Mouse (Mus musculus) liver, embryonic 13.5 days (tissue): ENCODE results near the gene Ccdc177. TPM values are rescaled to one million over a fixed set of nuclear protein-coding genes. Genes with fewer than 3 reads are reported as not detected.

Experiments
- ATAC-seq: fragments of 200-750 bp; cut with Nextera tagmentation; 2 replicates; pipeline ENCODE4 v1.8.0; 2017; ENCODE audit warnings: low read depth, mild to moderate bottlenecking, moderate number of reproducible peaks, moderate library complexity
- DNase-seq: peaks from one replicate; pipeline ENCODE4 v3.0.0; 2022
- H3K27ac ChIP-seq: fragments of 300-500 bp; sonication (generic); 2 replicates; pipeline ENCODE4 v1.5.1; 2015; ENCODE audit warnings: moderate library complexity, mild to moderate bottlenecking, inconsistent platforms
- H3K27me3 ChIP-seq: fragments of 300-500 bp; sonication (generic); 2 replicates; pipeline ENCODE4 v1.6.1; 2015; ENCODE audit warnings: mild to moderate bottlenecking, inconsistent platforms
- H3K36me3 ChIP-seq: fragments of 300-500 bp; sonication (generic); 2 replicates; pipeline ENCODE4 v1.6.1; 2015; ENCODE audit warnings: mild to moderate bottlenecking, inconsistent platforms
- H3K4me1 ChIP-seq: fragments of 300-500 bp; sonication (generic); replicated peaks from 2 replicates; pipeline ENCODE4 v1.6.1; 2015; ENCODE audit warnings: inconsistent platforms
- H3K4me2 ChIP-seq: fragments of 300-500 bp; sonication (generic); 2 replicates; pipeline ENCODE4 v1.6.1; 2015; ENCODE audit warnings: inconsistent platforms, mild to moderate bottlenecking, moderate library complexity
- H3K4me3 ChIP-seq: fragments of 300-500 bp; sonication (generic); replicated peaks from 2 replicates; pipeline ENCODE4 v1.5.1; 2015; ENCODE audit warnings: mild to moderate bottlenecking, inconsistent platforms
- H3K9ac ChIP-seq: fragments of 300-500 bp; sonication (generic); 2 replicates; pipeline ENCODE4 v1.6.1; 2015; ENCODE audit warnings: mild to moderate bottlenecking, inconsistent platforms
- H3K9me3 ChIP-seq: fragments of 300-500 bp; sonication (generic); replicated peaks from 2 replicates; pipeline ENCODE4 v1.6.1; 2016; ENCODE audit warnings: inconsistent platforms
- WGBS: fragments of 180-500 bp; shearing (Covaris S2); methylation state at CpG from one replicate; pipeline ENCODE4 v1.1.7; 2015; ENCODE audit not compliant: insufficient replicate concordance; 5-methylcytosine and 5-hydroxymethylcytosine counted together
- polyA plus RNA-seq: library from polyadenylated mRNA; unstranded; fragments of >200 nt; fragmentation: Nextera tagmentation; extraction: Ambion mirVana; gene quantifications from 2 replicates; pipeline ENCODE4 v1.2.1, GENCODE M21; 2015

Ccdc177 gene
- polyA plus RNA-seq, result not detected in 2 replicates

DNA sequence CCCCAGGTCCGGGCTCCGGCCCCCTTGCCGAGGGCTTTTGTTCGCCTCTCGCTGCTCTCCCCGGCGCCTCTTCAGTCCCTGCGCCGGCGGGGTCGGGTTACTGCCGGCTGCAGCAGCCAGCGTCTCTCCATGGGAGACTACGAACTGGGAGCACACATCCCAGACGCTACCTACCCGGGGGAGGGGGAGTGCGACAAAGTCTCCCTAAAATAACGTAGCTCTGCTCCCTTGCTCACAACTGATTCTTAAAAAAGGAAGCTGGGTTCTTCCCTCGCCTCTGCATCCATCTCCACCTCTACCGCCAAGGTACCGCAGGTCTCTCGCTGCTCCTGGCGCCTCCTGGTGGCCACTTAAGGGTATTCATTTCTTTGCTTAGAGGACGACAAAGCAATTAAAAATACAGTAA lies at the start of gene Ccdc177:
Gene Ccdc177, minus strand, starts transcription at position 292 of the 406 bp plus-strand sequence.
- no peak for ATAC-seq
- H3K36me3 ChIP-seq, result no peaks in the 10 kb centered on the region
- peaks cover 81% of the 10 kb centered on the region for H3K27me3 ChIP-seq
- WGBS, result under 1% methylated on average over 24 of the region's 24 CpGs
- H3K4me3 ChIP-seq, result peak within 1 kb of the TSS; percentile 30
- H3K4me1 ChIP-seq, result peaks cover 32% of the 10 kb centered on the region
- H3K9me3 ChIP-seq, result no peaks in the 10 kb centered on the region
- no peak within 1 kb of the TSS for H3K27ac ChIP-seq
- DNase-seq, result peak; percentile 52
- peak within 1 kb of the TSS; percentile 45 for H3K4me2 ChIP-seq
- no peak within 1 kb of the TSS for H3K9ac ChIP-seq

DNA sequence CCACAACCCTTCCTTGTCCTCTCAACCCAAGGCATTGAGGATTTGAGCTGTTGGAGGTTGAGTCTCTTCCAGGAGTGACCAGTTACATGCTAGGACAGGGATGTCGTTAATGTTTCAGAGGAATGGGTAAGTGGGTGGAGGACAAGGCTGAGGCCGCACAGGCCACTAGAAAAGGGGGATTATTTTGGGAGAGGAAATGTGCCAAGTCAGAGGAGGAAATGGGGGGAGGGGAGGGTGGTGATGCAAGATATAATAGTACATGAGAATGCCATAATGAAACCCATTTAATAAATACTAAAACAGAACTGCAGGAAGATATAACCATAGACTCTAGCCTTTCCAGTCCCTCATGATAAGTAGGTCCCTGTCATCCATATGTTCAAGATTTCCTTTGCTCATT lies 49.5 kb upstream of the Ccdc177 start:
- H3K27ac ChIP-seq, result no peak overlapping the region
- no peak for ATAC-seq
- H3K9ac ChIP-seq, result no peak overlapping the region
- no peak overlapping the region for H3K4me3 ChIP-seq
- H3K4me2 ChIP-seq, result no peak overlapping the region
- no peak for DNase-seq
- no peaks in the 10 kb centered on the region for H3K36me3 ChIP-seq
- no peaks in the 10 kb centered on the region for H3K27me3 ChIP-seq
- 33% methylated on average over 2 of the region's 2 CpGs for WGBS
- no peaks in the 10 kb centered on the region for H3K9me3 ChIP-seq
- H3K4me1 ChIP-seq, result peaks cover 88% of the 10 kb centered on the region

DNA sequence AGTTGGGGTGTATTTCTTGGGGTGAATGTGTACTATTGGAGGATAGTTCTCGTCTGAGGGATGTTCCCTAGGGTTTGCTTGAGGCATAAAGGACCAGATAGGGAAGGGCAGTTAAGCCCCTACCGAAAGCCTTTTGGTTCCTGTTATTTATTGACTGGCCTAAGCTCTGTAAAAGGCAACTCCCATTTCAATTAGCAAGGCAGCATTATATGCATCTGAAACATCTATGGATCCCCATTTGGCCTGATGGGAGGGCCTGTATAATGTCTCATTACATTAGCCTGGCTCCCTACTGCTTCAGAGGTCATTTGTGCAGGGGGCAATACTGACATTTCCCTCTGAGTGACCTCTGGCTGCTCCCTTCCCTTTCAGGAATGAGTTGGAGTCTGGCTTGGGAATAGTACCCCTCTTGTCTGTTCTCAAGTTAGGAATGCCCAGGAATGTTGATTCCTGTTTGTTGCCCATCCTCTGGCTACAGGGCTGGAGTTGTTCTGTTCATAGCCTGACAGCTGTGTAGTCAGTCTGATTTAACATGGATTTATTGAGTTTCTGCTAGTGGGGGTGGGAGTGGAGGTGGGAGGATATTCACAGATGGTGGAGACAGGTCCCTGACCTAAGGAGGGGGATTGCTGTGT lies 47.1 kb upstream of the Ccdc177 start:
- H3K4me1 ChIP-seq, result peaks cover 87% of the 10 kb centered on the region
- WGBS, result 67% methylated on average over 2 of the region's 2 CpGs
- no peak overlapping the region for H3K27ac ChIP-seq
- no peak overlapping the region for H3K9ac ChIP-seq
- H3K9me3 ChIP-seq, result no peaks in the 10 kb centered on the region
- DNase-seq (no peak), ATAC-seq (no peak)
- H3K4me2 ChIP-seq, result no peak overlapping the region
- H3K36me3 ChIP-seq, result no peaks in the 10 kb centered on the region
- H3K4me3 ChIP-seq, result no peak overlapping the region
- H3K27me3 ChIP-seq, result no peaks in the 10 kb centered on the region

DNA sequence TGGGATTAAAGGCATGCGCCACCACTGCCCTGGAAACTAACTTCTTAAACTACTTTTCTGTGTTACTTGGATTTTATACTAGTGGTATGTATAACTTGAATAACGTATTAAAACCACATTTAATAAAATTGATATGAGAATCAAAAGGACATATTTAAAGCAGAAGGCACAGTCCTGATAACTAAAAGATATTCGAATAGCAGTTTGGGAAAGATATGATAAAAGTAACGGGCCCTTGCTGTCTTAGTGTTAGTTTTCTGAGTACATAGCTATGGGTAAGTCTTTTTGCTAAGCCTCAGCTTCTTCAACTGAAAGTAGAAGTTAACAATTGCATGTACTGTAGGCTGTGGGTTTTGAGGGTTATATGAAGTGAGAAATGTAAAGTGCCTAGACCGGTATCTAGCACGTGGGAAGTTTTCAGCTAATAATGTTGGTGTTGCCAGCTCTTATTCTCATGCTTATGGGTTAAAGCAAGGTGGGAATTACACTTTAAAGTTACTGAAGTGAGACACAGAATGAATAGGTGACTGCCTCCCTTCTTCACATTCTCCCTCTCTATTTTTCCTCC lies 44.5 kb upstream of the Ccdc177 start:
- WGBS, result 44% methylated on average over 6 of the region's 6 CpGs
- ATAC-seq (0 out of 2 replicates have a peak, but pooled peaks have one; percentile 30), DNase-seq (no peak)
- no peaks in the 10 kb centered on the region; the same call in 1 of the 2 replicates for H3K36me3 ChIP-seq
- H3K27me3 ChIP-seq, result no peaks in the 10 kb centered on the region
- H3K4me1 ChIP-seq, result peaks cover 75% of the 10 kb centered on the region
- H3K4me2 ChIP-seq, result no peak overlapping the region
- H3K4me3 ChIP-seq, result no peak overlapping the region
- H3K9ac ChIP-seq, result no peak overlapping the region
- no peaks in the 10 kb centered on the region for H3K9me3 ChIP-seq
- peak overlapping the region; percentile 25; the same call in 1 of the 2 replicates for H3K27ac ChIP-seq

DNA sequence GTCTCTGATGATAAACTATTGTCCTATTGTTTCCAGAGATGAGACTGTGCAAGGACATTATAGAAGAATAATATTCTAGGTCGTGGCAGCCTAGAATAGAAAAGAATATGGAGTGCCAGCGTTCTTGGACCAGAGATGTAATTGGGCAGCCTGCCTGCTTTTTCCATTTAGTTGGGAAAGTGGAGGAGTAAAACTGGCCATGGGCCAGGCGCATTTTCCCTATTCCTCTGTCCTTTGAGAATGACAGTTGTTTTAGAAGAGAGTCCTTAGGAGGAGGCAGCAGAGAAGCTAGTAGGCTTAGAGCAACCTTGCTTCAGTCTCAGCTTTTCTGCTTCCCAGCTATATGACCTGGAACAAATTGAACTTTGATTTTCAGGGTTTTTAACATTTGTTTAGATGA lies 43.4 kb upstream of the Ccdc177 start:
- DNase-seq (no peak), ATAC-seq (no peak)
- Histone ChIP-seq H3K4me1 (peaks cover 72% of the 10 kb centered on the region), H3K4me3 (no peak overlapping the region), H3K27ac (0 out of 2 replicates have a peak overlapping the region, but pooled peaks have one; percentile 1), H3K9me3 (no peaks in the 10 kb centered on the region), H3K4me2 (no peak overlapping the region), H3K27me3 (no peaks in the 10 kb centered on the region), H3K9ac (no peak overlapping the region), H3K36me3 (no peaks in the 10 kb centered on the region; the same call in 1 of the 2 replicates)
- WGBS, result 64% methylated on average over 3 of the region's 3 CpGs

DNA sequence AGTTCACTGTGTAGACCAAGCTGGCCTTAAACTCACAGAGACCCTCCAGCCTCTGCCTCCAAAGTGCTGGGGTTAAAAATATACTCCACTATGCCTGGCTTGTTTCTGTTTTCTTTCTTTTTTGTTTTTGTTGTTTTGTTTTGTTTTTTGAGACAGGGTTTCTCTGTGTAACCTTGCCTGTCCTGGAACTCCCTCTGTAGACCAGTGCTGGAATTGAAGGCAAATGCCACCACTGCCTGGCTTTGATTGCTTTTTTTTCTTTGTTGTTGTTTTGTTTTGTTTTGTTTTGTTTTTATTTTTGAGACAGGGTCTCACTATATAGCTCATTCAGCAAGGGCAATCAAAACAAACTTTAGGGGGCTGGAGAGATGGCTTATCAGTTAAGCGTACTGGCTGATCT lies 41.0 kb upstream of the Ccdc177 start:
- no peak for ATAC-seq
- WGBS, result 83% methylated on average over 1 of the region's 1 CpGs
- H3K9ac ChIP-seq, result no peak overlapping the region
- no peaks in the 10 kb centered on the region for H3K27me3 ChIP-seq
- H3K4me3 ChIP-seq, result no peak overlapping the region
- H3K27ac ChIP-seq, result no peak overlapping the region
- no peak overlapping the region for H3K4me2 ChIP-seq
- no peak for DNase-seq
- no peaks in the 10 kb centered on the region for H3K9me3 ChIP-seq
- H3K36me3 ChIP-seq, result no peaks in the 10 kb centered on the region; the same call in 1 of the 2 replicates
- peaks cover 63% of the 10 kb centered on the region for H3K4me1 ChIP-seq

DNA sequence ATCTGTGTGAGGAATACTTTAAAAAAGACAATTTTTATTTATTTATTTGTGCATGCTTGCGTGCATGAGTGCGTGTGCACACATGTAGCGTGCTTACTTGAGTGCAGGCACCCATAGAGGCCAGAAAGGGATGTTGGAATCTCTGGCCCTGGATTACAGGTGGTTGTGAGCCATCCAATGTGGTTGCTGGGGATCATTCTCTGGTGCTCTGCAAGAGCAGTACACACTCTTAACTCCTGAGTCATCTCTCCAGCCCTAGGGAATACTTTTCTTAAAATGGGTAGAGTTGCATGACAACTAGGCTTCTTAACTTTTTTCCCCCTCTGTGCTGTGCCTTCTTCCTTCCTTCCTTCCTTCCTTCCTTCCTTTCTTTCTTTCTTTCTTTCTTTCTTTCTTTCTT lies 39.7 kb upstream of the Ccdc177 start:
- H3K4me1 ChIP-seq, result peaks cover 63% of the 10 kb centered on the region
- no peaks in the 10 kb centered on the region for H3K9me3 ChIP-seq
- no peak overlapping the region for H3K9ac ChIP-seq
- H3K4me2 ChIP-seq, result no peak overlapping the region
- ATAC-seq (no peak), DNase-seq (no peak)
- H3K4me3 ChIP-seq, result no peak overlapping the region
- WGBS, result 93% methylated on average over 3 of the region's 3 CpGs
- H3K27me3 ChIP-seq, result no peaks in the 10 kb centered on the region
- peaks cover 4% of the 10 kb centered on the region for H3K36me3 ChIP-seq
- peak overlapping the region; percentile 20; the same call in 1 of the 2 replicates for H3K27ac ChIP-seq

DNA sequence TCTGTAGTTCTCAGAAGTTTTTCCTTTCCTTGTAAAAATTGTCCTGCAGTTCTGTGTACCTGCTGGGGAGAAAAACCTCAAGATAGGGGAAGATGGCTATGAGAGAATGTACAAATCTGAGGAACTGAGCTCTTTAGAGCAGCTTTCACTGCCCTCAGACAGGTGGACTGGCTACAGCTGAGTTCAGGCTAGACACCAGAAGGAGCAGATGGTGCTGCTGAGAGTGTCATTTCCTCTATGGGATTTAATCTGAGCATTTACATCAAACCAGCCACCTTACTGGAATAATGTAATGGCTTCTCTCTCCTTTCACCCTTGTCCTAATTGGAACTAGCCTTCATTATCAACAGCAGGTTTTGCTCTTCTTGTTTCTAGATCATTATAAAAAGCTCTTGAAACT lies 37.8 kb upstream of the Ccdc177 start:
- no peak overlapping the region for H3K27ac ChIP-seq
- ATAC-seq (no peak), DNase-seq (no peak)
- peaks cover 63% of the 10 kb centered on the region for H3K4me1 ChIP-seq
- no peaks in the 10 kb centered on the region for H3K27me3 ChIP-seq
- no peak overlapping the region for H3K9ac ChIP-seq
- no peak overlapping the region for H3K4me3 ChIP-seq
- H3K9me3 ChIP-seq, result no peaks in the 10 kb centered on the region
- H3K4me2 ChIP-seq, result no peak overlapping the region
- H3K36me3 ChIP-seq, result peaks cover 8% of the 10 kb centered on the region

DNA sequence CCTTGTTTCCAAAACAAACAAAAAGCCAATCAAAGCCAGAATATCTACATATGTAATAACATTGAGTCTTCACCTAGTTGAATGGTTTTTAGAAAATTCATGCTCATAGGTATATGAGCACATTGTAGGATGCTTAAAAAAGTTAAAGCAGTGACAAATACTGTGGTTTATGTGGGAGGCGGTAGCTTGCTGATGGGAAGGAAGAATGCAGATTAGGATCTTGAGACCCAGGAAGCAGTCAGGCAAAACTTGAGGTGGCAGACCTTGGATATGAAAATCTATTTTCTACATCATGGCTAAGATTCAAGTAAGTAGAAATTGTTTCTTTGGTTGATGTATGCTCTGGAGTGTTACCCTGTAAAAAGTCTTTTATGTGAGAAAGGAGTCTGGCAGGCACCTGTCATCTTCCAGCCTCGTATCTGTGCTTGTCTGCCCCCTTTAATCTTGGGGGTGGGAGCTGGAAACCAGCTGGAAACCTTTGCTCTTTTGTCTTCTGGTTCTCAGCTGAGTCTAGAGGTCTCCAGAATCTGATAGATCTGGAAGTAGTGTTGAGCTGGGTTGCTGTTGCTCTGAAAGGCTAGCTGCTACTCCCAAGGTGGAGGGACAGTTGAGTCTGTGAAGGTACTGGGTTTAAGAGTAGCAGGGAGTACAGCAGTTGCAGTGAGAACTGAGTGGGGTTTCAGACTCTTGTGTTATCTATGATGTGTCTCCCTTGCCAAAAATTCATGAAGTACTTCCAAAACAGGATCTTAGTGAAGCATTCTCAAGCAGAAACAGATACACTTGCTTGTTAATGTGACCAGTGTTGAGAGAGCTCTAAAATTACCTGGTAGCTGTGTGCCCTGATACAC lies 34.7 kb upstream of the Ccdc177 start:
- H3K4me2 ChIP-seq, result no peak overlapping the region
- H3K27ac ChIP-seq, result peak overlapping the region; percentile 34; the same call in 1 of the 2 replicates
- no peak for ATAC-seq
- 46% methylated on average over 2 of the region's 2 CpGs for WGBS
- no peak overlapping the region for H3K9ac ChIP-seq
- H3K27me3 ChIP-seq, result no peaks in the 10 kb centered on the region
- no peak overlapping the region for H3K4me3 ChIP-seq
- peaks cover 65% of the 10 kb centered on the region for H3K4me1 ChIP-seq
- DNase-seq, result no peak
- peaks cover 13% of the 10 kb centered on the region for H3K36me3 ChIP-seq
- H3K9me3 ChIP-seq, result no peaks in the 10 kb centered on the region

DNA sequence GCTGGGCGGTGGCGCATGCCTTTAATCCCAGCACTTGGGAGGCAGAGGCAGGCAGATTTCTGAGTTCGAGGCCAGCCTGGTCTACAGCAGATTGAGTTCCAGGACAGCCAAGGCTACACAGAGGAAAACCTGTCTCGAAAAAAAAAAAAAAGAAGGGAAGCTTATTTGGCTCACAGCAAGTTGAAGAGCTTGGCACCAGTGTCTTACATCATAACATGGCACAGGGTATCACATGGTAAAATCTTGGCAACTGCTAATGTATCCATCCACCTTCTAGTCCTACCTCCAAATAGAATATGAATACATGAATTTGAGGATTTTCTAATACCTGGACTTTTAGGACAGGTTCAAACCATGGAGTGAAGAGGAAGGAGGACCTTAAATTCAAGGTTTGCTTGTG lies 34.0 kb upstream of the Ccdc177 start:
- no peak for ATAC-seq

DNA sequence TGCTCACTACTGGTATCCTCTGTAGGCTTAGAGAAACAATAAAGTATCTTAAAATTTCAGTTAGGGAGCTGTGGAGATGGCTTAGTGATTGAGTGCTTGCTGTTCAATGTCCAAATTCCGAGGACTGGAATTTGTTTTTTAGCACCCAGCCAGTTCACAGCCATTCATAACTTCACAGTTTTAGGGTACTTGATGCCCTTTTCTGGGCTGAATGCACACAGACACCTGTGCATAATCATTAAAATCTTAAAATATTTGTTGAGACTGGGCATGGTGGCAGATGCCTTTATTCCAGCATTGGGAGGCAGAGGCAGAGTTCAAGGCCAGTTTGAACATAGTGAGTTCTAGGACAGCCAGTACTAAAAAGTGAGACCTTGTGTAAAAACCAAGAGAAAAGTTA lies 33.0 kb upstream of the Ccdc177 start:
- Histone ChIP-seq H3K36me3 (peaks cover 13% of the 10 kb centered on the region), H3K27me3 (no peaks in the 10 kb centered on the region), H3K9ac (no peak overlapping the region), H3K4me3 (no peak overlapping the region; the same call in 1 of the 2 replicates), H3K4me1 (peaks cover 66% of the 10 kb centered on the region), H3K4me2 (peak overlapping the region; percentile 80; the same call in 1 of the 2 replicates), H3K9me3 (no peaks in the 10 kb centered on the region), H3K27ac (no peak overlapping the region; the same call in 1 of the 2 replicates)
- DNase-seq, result no peak
- WGBS, result 59% methylated on average over 1 of the region's 1 CpGs
- ATAC-seq, result no peak

More for the DNA sequence above, 34.0 kb upstream of the Ccdc177 start:
- Histone ChIP-seq H3K9ac (no peak overlapping the region), H3K36me3 (peaks cover 13% of the 10 kb centered on the region), H3K4me2 (no peak overlapping the region), H3K27ac (no peak overlapping the region), H3K4me1 (peaks cover 64% of the 10 kb centered on the region), H3K4me3 (no peak overlapping the region), H3K9me3 (no peaks in the 10 kb centered on the region), H3K27me3 (no peaks in the 10 kb centered on the region)
- 76% methylated on average over 4 of the region's 4 CpGs for WGBS
- no peak for DNase-seq
